Mouse (Mus musculus): ENCODE data around the gene Noa1.

- TF ChIP-seq POLR2A (IDR thresholded peaks at IDR 0.05; ENCODE audit: extremely low read depth, insufficient read depth, low read length) (no peak), CTCF (IDR thresholded peaks at IDR 0.05; ENCODE audit: extremely low read depth, insufficient read depth, low read length) (no peak)
These were observed 22.0 kb downstream of the Noa1 start for GRCm38 (mm10) chr5:77287901-77288300.
